Mouse (Mus musculus) layer of hippocampus, postnatal 36 days (tissue): ENCODE data around the gene Msn. TPM values are rescaled to one million over a fixed set of nuclear protein-coding genes. Genes with fewer than 3 reads are reported as not detected.
"Not testable (repeated sequence)": the region's sequence is repeated elsewhere in the genome, so short reads cannot be mapped to it uniquely, and the experiment has no call there.

Source experiments
- DNase-seq, 2 experiments: peaks; one replicate each; pipeline ENCODE4 v3.0.0; 2022
- total RNA-seq, 2 experiments: library from RNA; stranded (reverse); gene quantifications; 2 replicates each; pipeline ENCODE4 v1.2.3; 2021

Msn gene
- total RNA-seq, 2 experiments from 2014 or later = 15.4 to 19.1 TPM

- no peak for DNase-seq
Observed at GRCm38 (mm10) chrX:96144960-96145488, 49.2 kb downstream of the Msn start.

GRCm38 (mm10) chrX:96148217-96148616, 52.4 kb downstream of the Msn start:
- no peak for DNase-seq

GRCm38 (mm10) chrX:96153362-96153761, 57.5 kb downstream of the Msn start:
- DNase-seq = no peak

- no peak for DNase-seq
Observed at GRCm38 (mm10) chrX:96157936-96158335, 62.1 kb downstream of the Msn start.

- DNase-seq = no peak
Observed at GRCm38 (mm10) chrX:96162571-96162970, 66.7 kb downstream of the Msn start.

- DNase-seq = peak; percentile 6 to 11
Observed at GRCm38 (mm10) chrX:96171645-96172388, 76.0 kb downstream of the Msn start.

- DNase-seq = peak; percentile 13 to 14
Observed at GRCm38 (mm10) chrX:96178437-96178836, 82.6 kb downstream of the Msn start.

GRCm38 (mm10) chrX:96184100-96184732, 88.4 kb downstream of the Msn start:
- no peak for DNase-seq

- not testable (repeated sequence) for DNase-seq
Observed at GRCm38 (mm10) chrX:96205143-96205542, 109.3 kb downstream of the Msn start.

- no peak for DNase-seq
Observed at GRCm38 (mm10) chrX:96206872-96207271, 111.0 kb downstream of the Msn start.

- DNase-seq = no peak
Observed at GRCm38 (mm10) chrX:96218088-96218487, 122.2 kb downstream of the Msn start.

Other genes starting within 250 kb of the Msn start
- 10 to 100 TPM; 48.0 to 53.9 TPM for gene Las1l, start 139.1 kb upstream of the Msn start, total RNA-seq
- gene Vsig4, start 197.4 kb downstream of the Msn start, total RNA-seq = not detected